Mouse (Mus musculus): Measurements from ENCODE around the gene Sar1a. TPM values are rescaled to one million over a fixed set of nuclear protein-coding genes. Genes with fewer than 3 reads are reported as not detected.

Gene Sar1a
- polyA plus RNA-seq, 1 experiment from 2014 or later: 146 TPM

GRCm38 (mm10) chr10:61697028-61697427 is 16.9 kb downstream of the Sar1a start:
- peaks cover 5% of the 10 kb centered on the region; the same call in 1 of the 2 replicates for H3K4me1 ChIP-seq (replicated peaks; ENCODE audit: control insufficient read depth, insufficient read depth)
- ATAC-seq (ENCODE audit: low FRiP score, low TSS enrichment) (no peak), DNase-seq (ENCODE audit: low spot score) (no peak)
- H3K36me3 ChIP-seq (ENCODE audit: control insufficient read depth, insufficient read depth, low read length): peaks cover 10% of the 10 kb centered on the region
- no peaks in the 10 kb centered on the region for H3K9me3 ChIP-seq (ENCODE audit: control insufficient read depth, low read length)
- H3K4me2 ChIP-seq (replicated peaks; ENCODE audit: low read depth): peak overlapping the region; percentile 99
- H3K27ac ChIP-seq (replicated peaks): no peak overlapping the region
- 80% methylated on average over 2 of the region's 2 CpGs for WGBS
- TF ChIP-seq CTCF (IDR thresholded peaks at IDR 0.05; ENCODE audit: low read depth): no peak
- no peak for TF ChIP-seq EP300 (optimal IDR thresholded peaks at IDR 0.05)
- H3K9ac ChIP-seq (ENCODE audit: low read length): no peak overlapping the region
- no peak overlapping the region; the same call in 1 of the 2 replicates for H3K4me3 ChIP-seq (ENCODE audit: low read depth, low read length)
- H3K27me3 ChIP-seq (ENCODE audit: control insufficient read depth, insufficient read depth, low read length): no peaks in the 10 kb centered on the region

- 76% methylated on average over 4 of the region's 4 CpGs for WGBS
- peaks cover 4% of the 10 kb centered on the region; the same call in 1 of the 2 replicates for H3K36me3 ChIP-seq (ENCODE audit: control insufficient read depth, insufficient read depth, low read length)
- no peak overlapping the region for H3K4me3 ChIP-seq (ENCODE audit: low read depth, low read length)
- no peak overlapping the region for H3K9ac ChIP-seq (ENCODE audit: low read length)
- H3K9me3 ChIP-seq (ENCODE audit: control insufficient read depth, low read length): no peaks in the 10 kb centered on the region
- TF ChIP-seq EP300 (optimal IDR thresholded peaks at IDR 0.05): no peak
- TF ChIP-seq CTCF (IDR thresholded peaks at IDR 0.05; ENCODE audit: low read depth): no peak
- DNase-seq (ENCODE audit: low spot score) (no peak), ATAC-seq (ENCODE audit: low FRiP score, low TSS enrichment) (no peak)
- no peaks in the 10 kb centered on the region for H3K27me3 ChIP-seq (ENCODE audit: control insufficient read depth, insufficient read depth, low read length)
- H3K4me1 ChIP-seq (replicated peaks; ENCODE audit: control insufficient read depth, insufficient read depth): no peaks in the 10 kb centered on the region
- no peak overlapping the region for H3K4me2 ChIP-seq (replicated peaks; ENCODE audit: low read depth)
- H3K27ac ChIP-seq (replicated peaks): no peak overlapping the region
Measured at GRCm38 (mm10) chr10:61704663-61705062, 24.6 kb downstream of the Sar1a start.

GRCm38 (mm10) chr10:61706412-61707375 is 26.6 kb downstream of the Sar1a start:
- H3K4me3 ChIP-seq (ENCODE audit: low read depth, low read length): no peak overlapping the region
- no peaks in the 10 kb centered on the region for H3K4me1 ChIP-seq (replicated peaks; ENCODE audit: control insufficient read depth, insufficient read depth)
- H3K36me3 ChIP-seq (ENCODE audit: control insufficient read depth, insufficient read depth, low read length): peaks cover 4% of the 10 kb centered on the region; the same call in 1 of the 2 replicates
- no peaks in the 10 kb centered on the region for H3K9me3 ChIP-seq (ENCODE audit: control insufficient read depth, low read length)
- no peak overlapping the region for H3K4me2 ChIP-seq (replicated peaks; ENCODE audit: low read depth)
- WGBS: 70% methylated on average over 6 of the region's 6 CpGs
- DNase-seq (ENCODE audit: low spot score) (no peak), ATAC-seq (ENCODE audit: low FRiP score, low TSS enrichment) (peak; percentile 59)
- no peak overlapping the region for H3K9ac ChIP-seq (ENCODE audit: low read length)
- no peaks in the 10 kb centered on the region for H3K27me3 ChIP-seq (ENCODE audit: control insufficient read depth, insufficient read depth, low read length)
- H3K27ac ChIP-seq (replicated peaks): no peak overlapping the region
- no peak for TF ChIP-seq CTCF (IDR thresholded peaks at IDR 0.05; ENCODE audit: low read depth)
- no peak for TF ChIP-seq EP300 (optimal IDR thresholded peaks at IDR 0.05)

GRCm38 (mm10) chr10:61713601-61714000 is 33.5 kb downstream of the Sar1a start:
- whole genome bisulfite sequencing: 71% methylated on average over 3 of the region's 3 CpGs
- no peaks in the 10 kb centered on the region for H3K4me1 ChIP-seq (replicated peaks; ENCODE audit: control insufficient read depth, insufficient read depth)
- no peak overlapping the region for H3K4me2 ChIP-seq (replicated peaks; ENCODE audit: low read depth)
- TF ChIP-seq CTCF (IDR thresholded peaks at IDR 0.05; ENCODE audit: low read depth) (no peak), EP300 (optimal IDR thresholded peaks at IDR 0.05) (no peak)
- no peak overlapping the region for H3K4me3 ChIP-seq (ENCODE audit: low read depth, low read length)
- no peak for DNase-seq (ENCODE audit: low spot score)
- H3K36me3 ChIP-seq (ENCODE audit: control insufficient read depth, insufficient read depth, low read length): no peaks in the 10 kb centered on the region
- H3K27me3 ChIP-seq (ENCODE audit: control insufficient read depth, insufficient read depth, low read length): no peaks in the 10 kb centered on the region
- H3K27ac ChIP-seq (replicated peaks): no peak overlapping the region
- no peak for ATAC-seq (ENCODE audit: low FRiP score, low TSS enrichment)
- no peaks in the 10 kb centered on the region for H3K9me3 ChIP-seq (ENCODE audit: control insufficient read depth, low read length)
- H3K9ac ChIP-seq (ENCODE audit: low read length): no peak overlapping the region

GRCm38 (mm10) chr10:61714146-61714545 is 34.0 kb downstream of the Sar1a start:
- no peaks in the 10 kb centered on the region for H3K9me3 ChIP-seq (ENCODE audit: control insufficient read depth, low read length)
- H3K4me1 ChIP-seq (replicated peaks; ENCODE audit: control insufficient read depth, insufficient read depth): no peaks in the 10 kb centered on the region
- H3K27me3 ChIP-seq (ENCODE audit: control insufficient read depth, insufficient read depth, low read length): no peaks in the 10 kb centered on the region
- no peak overlapping the region for H3K4me3 ChIP-seq (ENCODE audit: low read depth, low read length)
- H3K4me2 ChIP-seq (replicated peaks; ENCODE audit: low read depth): no peak overlapping the region
- no peaks in the 10 kb centered on the region for H3K36me3 ChIP-seq (ENCODE audit: control insufficient read depth, insufficient read depth, low read length)
- 92% methylated on average over 4 of the region's 4 CpGs for WGBS
- DNase-seq (ENCODE audit: low spot score) (no peak), ATAC-seq (ENCODE audit: low FRiP score, low TSS enrichment) (no peak)
- TF ChIP-seq CTCF (IDR thresholded peaks at IDR 0.05; ENCODE audit: low read depth): no peak
- no peak for TF ChIP-seq EP300 (optimal IDR thresholded peaks at IDR 0.05)
- H3K9ac ChIP-seq (ENCODE audit: low read length): no peak overlapping the region
- no peak overlapping the region for H3K27ac ChIP-seq (replicated peaks)
